Mouse (Mus musculus): Measurements from ENCODE around the gene Gmnn.
"Not testable (repeated sequence)": the region's sequence is repeated elsewhere in the genome, so short reads cannot be mapped to it uniquely, and the experiment has no call there.

Gene Gmnn

GRCm38 (mm10) chr13:24761403-24762227 lies at the start of gene Gmnn:
TSS of gene Gmnn (minus strand) at chr13:24761923.
- DNase-seq (ENCODE audit: low read depth, low spot score) = peak; percentile 64

GRCm38 (mm10) chr13:24806079-24806478 lies 44.4 kb upstream of the Gmnn start:
- no peak for DNase-seq (ENCODE audit: low read depth, low spot score)

GRCm38 (mm10) chr13:24803196-24803595 lies 41.5 kb upstream of the Gmnn start:
- no peak for DNase-seq (ENCODE audit: low read depth, low spot score)

- no peak for DNase-seq (ENCODE audit: low read depth, low spot score)
These were observed 40.5 kb upstream of the Gmnn start for GRCm38 (mm10) chr13:24802131-24802691.

- no peak for DNase-seq (ENCODE audit: low read depth, low spot score)
These were observed 39.7 kb upstream of the Gmnn start, which contains the start of gene BC005537 for GRCm38 (mm10) chr13:24801308-24801921. TSS of gene BC005537 (plus strand) at chr13:24801657.

GRCm38 (mm10) chr13:24800674-24801307 lies 39.1 kb upstream of the Gmnn start:
- DNase-seq (ENCODE audit: low read depth, low spot score) = peak; percentile 95

GRCm38 (mm10) chr13:24799925-24800673 lies 38.4 kb upstream of the Gmnn start:
- no peak for DNase-seq (ENCODE audit: low read depth, low spot score)

- DNase-seq (ENCODE audit: low read depth, low spot score) = no peak
These were observed 37.7 kb upstream of the Gmnn start for GRCm38 (mm10) chr13:24799378-24799777.

GRCm38 (mm10) chr13:24798686-24799085 lies 37.0 kb upstream of the Gmnn start:
- no peak for DNase-seq (ENCODE audit: low read depth, low spot score)

- DNase-seq (ENCODE audit: low read depth, low spot score) = no peak
These were observed 30.8 kb upstream of the Gmnn start for GRCm38 (mm10) chr13:24792411-24793045.

GRCm38 (mm10) chr13:24791349-24791748 lies 29.6 kb upstream of the Gmnn start:
- DNase-seq (ENCODE audit: low read depth, low spot score) = no peak

- DNase-seq (ENCODE audit: low read depth, low spot score) = no peak
These were observed 25.8 kb upstream of the Gmnn start for GRCm38 (mm10) chr13:24787477-24787876.

GRCm38 (mm10) chr13:24786014-24786490 lies 24.3 kb upstream of the Gmnn start:
- peak; percentile 14 for DNase-seq (ENCODE audit: low read depth, low spot score)

- DNase-seq (ENCODE audit: low read depth, low spot score) = no peak
These were observed 20.2 kb upstream of the Gmnn start for GRCm38 (mm10) chr13:24781916-24782315.

- no peak for DNase-seq (ENCODE audit: low read depth, low spot score)
These were observed 17.1 kb upstream of the Gmnn start for GRCm38 (mm10) chr13:24778706-24779380.

GRCm38 (mm10) chr13:24778026-24778425 lies 16.3 kb upstream of the Gmnn start:
- no peak for DNase-seq (ENCODE audit: low read depth, low spot score)

GRCm38 (mm10) chr13:24776146-24776844 lies 14.6 kb upstream of the Gmnn start:
- peak; percentile 63 for DNase-seq (ENCODE audit: low read depth, low spot score)

- not testable (repeated sequence) for DNase-seq (ENCODE audit: low read depth, low spot score)
These were observed 9.8 kb upstream of the Gmnn start for GRCm38 (mm10) chr13:24771482-24771881.

GRCm38 (mm10) chr13:24767809-24768208 lies 6.1 kb upstream of the Gmnn start:
- not testable (repeated sequence) for DNase-seq (ENCODE audit: low read depth, low spot score)

GRCm38 (mm10) chr13:24762254-24762653 lies 531 bp upstream of the Gmnn start:
- no peak for DNase-seq (ENCODE audit: low read depth, low spot score)

All from retina, postnatal 7 days (tissue).